Mouse (Mus musculus) CD8-positive naive resting alpha-beta T cell, adult 2 months (primary cell): ENCODE measurements around the gene Slc9a7.

Experiments
- DNase-seq, 2 experiments: peaks; one replicate each; pipeline ENCODE4 v3.0.0; 2022; ENCODE audit warnings: low read depth in 2 of 2, low spot score in 2 of 2

The Slc9a7 gene

DNA sequence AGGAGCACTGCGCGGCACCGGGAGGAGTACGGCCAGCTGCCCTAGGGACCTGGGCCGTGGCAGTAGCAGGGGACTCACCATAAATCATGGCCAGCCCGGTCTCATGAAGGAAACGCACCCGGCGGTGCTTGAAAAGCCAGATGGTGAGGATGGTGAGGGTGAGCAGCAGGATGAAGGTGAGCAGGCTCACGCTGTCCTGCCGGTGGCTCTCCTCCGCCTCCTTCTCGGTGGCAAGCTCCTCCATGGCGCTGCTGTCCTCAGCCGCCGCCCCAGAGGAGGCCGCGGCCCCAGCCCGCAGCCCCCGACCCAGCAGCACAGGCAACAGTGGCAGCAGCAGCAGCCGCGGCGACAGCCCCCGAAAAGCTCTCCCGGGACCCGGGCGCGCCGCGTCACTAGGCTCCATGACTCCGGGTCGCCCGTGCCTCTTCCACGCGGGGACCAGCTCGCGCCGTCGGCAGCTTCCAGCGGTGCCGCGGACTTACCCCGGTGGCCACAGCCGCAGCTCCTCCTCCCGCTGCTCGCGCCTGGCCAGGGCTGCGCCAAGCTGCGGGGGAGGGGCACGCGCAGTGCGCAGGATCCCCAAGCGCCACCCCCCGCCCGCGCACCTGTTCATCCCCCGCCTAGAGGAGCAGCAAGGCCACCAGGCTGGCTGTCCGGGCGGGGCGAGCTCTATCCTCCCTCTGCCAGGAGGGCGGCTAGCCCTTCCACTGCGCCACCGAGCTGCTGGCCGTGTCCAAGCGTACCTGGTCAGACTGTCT, at the start of gene Slc9a7:
Gene Slc9a7, minus strand, starts transcription at position 526 of the 758 bp plus-strand sequence.
- DNase-seq, result peak; percentile 11 to 27

DNA sequence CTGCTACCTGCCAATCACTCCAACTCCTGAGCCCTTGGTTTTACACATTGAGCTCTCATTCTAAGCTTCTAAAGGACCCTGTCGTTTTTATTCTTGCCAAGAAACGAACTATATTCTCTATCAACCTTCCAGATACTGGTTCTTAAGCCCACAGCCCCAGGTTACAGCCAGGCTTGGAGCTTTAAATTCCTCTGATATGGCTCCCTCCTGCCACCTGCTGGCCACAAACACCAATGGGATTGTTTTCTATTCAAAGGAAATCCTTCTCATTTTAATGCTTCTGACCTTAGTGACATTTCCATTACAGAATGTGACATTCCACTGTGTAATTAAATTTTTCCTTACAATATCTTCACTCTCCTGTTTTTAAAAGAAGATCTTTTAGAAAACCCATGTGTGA, 44.1 kb upstream of the Slc9a7 start:
- peak; percentile 14 to 30 for DNase-seq

DNA sequence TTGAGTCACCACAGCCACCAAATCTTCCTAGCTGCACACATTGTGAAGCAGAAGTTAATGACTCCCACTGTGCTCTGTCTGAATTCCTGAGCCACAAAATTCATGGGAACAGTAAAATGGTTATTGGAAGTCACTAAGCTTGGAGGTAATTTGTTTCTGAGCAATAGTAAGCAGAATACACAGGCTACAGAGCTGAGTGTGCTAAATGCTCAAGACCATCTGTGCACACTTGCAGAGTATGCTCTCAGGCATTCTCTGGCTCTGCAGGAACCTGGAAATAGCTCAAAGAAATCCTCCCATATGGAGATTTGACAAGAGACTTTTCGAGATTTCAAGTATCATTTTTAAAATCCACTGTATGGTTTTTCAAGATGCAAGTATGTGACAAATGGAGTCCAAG, 41.1 kb upstream of the Slc9a7 start:
- no peak for DNase-seq

DNA sequence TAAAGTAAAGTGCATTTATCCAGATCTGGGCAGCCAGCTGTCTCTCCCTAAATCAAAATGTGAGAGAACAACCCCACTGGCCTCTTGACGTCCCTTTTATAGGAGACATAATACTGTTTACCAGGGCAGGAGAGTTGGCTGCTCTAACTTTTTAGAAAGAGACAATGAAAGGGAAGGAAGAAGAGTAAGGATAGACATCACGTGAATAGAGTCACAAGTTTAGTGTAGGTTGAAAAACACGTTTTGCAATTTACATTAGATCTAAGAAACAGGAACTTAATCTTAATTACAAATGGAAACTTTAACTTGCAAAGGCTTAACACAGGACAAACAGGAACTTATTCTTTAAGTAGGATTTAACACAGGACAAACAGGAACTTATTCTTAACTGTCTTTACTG, 15.6 kb upstream of the Slc9a7 start:
- DNase-seq, result no peak

DNA sequence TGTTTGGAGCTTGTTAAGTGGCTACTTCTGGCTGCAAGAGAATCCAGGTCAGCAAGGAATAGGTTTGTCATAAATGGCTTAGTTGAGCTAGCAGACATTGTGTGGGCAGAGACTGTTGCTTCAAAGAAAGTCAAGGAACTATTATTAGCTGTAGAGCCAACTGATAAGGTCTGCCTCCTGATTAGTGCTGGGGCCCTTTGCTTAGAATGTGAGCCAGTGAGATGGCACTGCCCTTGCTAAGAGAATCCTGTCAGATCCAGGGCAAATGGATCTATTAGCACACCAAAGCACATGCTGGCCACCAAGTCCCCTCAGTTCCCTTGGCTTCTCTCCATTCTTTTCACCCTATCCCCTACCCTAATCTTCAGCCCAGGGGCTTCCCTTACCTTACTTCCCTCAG, 14.3 kb upstream of the Slc9a7 start:
- DNase-seq, result no peak

DNA sequence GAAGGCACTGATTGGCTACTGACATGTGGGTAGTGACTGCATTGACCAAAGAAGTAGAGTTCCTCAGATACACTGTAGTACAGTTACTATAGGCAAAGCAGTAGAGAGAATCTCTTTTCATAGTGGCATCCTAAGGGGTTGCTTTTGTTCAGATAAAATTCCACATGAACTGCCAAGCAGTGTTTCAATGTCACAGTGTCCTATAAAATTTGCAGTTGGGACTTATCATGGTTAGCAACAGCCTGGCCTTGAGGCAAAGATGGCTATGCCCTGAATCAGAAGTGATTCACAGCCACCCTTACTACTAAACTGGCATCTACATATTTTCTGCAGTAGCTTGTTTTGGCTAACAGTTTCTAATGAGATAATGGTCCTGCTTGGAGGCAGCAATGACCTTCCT, 11.7 kb upstream of the Slc9a7 start:
- DNase-seq, result no peak

DNA sequence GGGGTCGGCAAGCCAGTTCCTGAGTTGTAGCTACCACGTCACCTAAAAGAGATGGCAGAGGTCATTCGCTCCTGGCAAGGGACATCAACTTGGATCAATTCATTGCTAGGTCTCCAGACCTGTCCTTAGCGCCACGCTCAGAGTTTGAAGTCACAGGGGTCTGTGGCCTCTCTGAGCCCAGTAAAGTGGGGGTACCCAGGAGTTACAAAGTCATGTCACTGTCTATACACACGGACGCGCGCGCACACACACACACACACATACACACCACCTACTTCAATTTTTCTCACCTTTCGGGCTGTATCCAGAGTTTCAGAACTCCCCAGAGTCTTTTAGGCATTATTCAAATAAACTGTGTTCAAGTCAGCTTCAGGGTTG, 422 bp upstream of the Slc9a7 start:
- no peak for DNase-seq

DNA sequence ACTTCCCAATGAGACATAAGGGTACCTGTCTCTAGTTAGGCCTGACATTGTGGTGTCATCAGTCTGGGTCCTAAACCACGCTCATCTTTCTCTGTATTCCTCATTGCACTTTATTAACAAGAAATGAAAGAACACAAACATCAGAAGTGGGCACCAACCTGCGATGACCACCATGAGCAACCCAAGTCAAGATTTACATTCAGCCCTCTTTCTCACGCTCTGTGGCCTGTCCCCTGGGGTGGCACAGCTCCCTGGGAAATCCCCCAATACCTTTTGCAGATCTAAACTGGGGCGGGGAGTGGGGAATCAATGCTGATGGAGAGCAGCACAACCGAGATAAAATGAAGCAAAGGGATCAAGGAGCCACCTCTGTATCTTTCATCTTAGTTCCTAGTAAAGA, 892 bp downstream of the Slc9a7 start:
- no peak for DNase-seq

DNA sequence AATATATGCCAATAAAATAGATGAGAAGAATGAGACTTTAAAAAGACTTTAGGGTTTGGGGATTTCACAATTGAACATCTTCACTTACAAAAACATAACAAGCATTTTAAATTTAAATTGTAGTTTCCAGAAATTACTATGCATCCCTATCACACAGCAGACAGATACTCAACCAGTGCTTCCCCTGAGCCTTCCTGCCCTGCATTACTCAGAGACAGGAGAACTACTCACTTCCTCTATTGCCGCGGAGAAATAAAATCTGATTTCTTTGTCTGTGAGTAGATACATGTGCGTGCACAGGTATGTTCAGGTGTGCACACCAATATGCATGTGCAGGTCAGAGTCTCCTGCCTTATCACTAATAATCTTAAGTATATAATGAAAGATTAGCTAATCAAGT, 2.9 kb downstream of the Slc9a7 start:
- no peak for DNase-seq

DNA sequence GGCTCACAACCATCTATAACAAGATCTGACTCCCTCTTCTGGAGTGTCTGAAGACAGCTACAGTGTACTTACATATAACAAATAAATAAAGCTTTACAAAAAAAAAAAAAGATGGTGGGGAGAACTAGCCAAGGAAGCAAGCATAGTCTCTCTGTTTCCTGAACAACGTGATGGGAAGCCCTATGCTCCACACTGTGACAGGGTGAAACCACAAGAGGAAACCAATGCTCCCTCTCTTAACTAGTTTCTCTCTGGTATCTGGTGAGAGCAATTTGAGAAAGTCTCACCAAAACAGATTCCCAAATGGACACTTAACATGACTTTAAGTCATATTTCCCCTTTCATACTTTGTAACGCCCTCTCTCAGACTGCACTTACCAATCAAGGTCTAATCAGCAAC, 5.4 kb downstream of the Slc9a7 start:
- no peak for DNase-seq

DNA sequence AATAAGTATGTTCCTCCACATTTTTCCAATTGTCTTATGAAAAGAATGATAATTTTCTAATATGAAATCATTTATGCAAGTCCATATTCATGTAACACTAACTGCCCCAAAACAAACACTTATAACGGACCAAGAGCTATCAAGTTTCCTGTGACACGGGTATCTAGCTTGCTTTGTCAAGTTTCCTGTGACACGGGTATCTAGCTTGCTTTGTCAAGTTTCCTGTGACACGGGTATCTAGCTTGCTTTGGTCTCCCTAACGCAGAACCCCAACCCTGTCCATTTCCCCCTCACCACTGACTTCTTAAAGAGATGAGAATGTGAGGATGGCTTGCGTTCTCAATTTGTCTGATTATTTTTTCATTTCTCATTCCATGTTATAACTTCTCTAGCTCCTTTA, 12.2 kb downstream of the Slc9a7 start:
- DNase-seq, result no peak

DNA sequence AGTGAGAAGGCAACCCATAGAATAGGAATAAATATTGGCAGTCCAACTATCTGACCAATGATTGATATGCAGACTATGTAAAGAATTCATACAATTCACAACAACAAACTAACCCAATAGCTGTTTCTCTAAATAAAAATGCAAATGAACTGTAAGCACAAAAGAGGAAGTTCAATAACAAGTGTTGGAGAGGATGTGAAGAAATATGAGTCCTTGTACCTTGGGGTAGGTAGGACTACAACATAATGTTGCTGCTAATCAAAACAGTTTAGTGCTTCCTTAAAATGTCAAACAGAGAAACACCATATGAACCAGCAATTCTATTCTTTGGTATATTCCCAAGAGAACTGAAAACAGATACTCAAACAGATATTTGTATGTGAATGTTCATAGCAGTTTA, 17.8 kb downstream of the Slc9a7 start:
- no peak for DNase-seq

DNA sequence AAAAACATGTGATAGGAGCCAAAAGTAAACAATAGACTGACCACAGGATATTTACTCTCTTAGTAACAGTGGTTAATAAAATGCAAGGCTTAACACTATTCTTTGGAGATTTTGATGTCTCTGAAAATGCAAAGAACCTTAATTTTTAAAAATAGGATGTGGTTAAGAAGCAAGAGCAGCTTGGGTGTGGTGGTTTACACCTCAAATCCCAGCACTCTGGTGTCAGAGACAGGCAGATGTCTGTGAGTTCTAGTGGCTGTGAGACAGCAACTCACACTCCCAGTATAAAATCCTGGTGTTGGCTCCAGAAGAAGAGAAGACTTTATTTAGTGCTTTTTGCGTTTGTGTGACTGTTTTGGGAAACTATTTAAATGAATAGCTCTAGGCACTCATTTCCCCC, 19.6 kb downstream of the Slc9a7 start:
- no peak for DNase-seq

DNA sequence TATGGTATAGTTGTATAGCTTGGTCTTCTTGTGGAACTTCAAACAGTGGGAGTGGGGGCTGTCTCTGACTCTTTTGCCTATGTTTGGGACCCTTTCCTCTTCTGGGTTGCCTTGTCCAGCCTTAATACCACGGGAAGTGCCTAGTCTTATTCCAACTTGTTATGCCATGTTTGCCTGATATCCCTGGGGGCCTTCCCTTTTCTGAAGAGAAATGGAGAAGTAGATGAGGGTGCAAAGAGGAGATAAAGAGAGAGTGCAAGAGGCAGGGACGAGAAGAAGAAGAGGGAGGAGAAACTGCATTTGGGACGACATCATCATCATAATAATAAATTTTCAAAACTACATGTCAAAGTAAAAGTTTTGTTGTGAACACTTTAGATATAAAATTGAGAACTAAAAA, 21.6 kb downstream of the Slc9a7 start:
- no peak for DNase-seq

DNA sequence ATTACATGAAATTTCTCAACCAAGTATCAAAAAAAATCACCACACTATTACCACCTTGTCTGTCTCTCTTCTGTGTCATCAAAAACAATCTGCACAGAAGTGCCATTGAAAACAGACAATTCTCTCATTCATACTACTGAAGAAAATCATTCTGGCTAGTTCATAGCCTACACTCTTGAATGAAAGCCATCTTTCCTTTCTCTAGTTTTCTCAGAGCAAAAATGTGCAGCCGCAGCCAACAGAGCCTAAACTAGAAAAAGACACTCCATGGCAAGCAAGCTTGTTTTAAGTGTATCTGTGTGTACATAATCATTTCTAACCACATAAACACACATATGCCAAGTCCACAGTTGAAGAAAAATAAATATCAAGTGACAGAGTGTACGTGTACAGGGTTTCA, 27.2 kb downstream of the Slc9a7 start:
- no peak for DNase-seq

DNA sequence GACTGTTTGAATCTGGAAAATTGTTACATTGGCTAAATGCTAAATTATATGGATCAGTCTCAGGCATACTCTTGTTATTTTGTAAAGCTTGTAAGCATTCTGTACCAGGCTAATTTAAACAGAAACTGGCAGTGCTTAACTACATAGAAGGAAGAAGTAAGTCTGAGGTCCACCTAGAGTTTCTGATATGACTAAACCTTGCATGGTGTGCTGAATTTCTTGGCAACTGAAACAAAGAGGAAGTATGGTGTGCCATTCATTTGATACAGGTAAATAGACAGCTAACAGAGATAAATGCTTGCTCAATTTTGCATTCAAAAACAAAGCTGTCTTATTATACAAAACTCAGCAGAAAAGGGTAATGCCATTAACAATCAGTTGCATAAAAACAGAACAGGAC, 63.5 kb downstream of the Slc9a7 start:
- DNase-seq, result no peak

DNA sequence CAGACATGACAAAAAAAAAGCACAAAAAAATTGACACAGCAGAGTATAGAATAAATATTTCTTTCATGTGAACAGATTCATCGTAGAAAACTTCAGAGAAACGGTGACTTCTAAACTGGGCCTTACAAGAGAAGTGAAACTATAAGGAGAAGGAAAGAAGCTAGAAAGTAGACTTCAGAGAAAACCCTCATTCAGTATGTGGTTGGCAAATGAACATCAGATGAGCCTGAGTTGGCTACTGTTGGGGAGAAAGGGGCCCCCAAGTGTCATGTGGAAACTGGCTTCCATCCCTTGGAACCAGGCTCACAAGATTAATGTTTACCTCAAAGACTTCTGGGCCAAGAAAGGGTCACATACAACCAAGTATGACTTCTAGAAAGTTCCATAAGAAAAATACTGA, 70.1 kb downstream of the Slc9a7 start:
- DNase-seq, result no peak

DNA sequence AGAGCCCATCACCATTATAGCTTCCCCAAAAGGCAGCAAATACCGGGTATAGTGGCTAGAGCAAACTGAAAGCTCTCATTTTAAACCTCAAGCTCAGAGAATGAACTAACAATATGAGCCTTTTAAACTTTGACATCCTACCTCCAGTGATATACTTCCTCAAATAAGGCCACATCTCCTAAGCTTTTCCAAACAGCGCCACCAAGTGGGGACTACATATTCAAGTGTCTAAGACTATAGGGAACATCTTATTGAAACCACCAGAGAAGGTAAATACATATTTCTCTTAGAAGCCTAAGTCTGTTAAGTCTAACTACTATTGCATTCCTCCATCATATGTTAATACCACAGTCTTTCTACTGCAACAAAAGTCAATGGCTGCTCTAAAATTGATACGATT, 106.0 kb downstream of the Slc9a7 start:
- DNase-seq, result no peak

DNA sequence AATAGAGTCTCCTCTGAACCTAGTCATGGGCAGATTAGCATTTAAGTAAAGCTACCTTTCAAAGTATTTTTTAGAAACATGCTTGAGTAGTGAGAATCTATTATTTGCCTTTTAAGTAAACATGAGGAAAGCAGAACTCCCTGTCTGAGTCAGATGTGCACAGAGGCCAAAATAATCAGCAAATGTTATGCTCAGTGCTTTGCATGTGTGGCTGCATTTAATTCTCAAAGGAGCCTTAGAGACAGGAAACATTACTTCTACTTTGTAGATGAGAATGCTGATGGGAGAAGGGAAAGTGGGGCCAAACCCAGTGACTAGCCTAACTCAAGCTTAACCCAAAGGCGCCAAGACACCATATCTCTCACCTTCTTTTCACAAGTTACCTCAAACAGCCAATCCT, 114.8 kb downstream of the Slc9a7 start:
- no peak for DNase-seq

DNA sequence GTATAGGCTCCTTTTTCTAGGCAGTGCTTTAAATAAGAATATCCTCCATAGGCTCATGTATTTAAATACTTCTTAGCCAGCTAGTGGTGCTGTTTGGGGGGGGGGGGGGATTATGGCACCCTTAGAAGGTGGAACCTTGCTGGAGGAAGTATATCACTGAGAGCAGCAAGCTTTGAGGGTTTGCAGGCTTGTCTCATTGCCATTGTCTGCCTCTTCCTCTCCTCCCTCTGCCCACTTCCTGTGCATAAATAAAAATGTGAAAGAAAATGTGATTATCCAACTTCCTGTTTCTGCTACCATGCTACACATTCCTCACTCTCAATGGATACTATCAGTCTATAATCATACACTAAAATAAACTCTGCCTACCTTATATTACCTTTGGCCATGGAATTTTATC, 123.2 kb downstream of the Slc9a7 start:
- DNase-seq, result no peak

DNA sequence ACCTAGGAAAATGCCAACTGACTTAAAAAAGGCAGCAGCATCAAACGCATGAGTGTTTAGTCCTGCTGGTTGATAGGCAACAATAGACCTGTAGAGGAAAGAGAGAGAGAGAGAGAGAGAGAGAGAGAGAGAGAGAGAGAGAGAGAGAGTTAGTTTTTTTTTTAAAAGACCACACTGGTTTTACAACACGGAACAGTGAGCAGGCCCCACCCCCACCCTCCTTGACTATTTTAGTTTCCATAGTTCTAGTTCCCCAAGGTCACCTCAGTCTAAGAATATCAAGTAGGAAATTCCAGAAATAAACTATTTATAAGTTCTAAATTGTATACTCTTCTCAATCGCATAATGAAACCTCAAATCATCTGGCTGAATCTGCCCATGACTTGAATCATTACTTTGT, 126.6 kb downstream of the Slc9a7 start:
- DNase-seq, result no peak

DNA sequence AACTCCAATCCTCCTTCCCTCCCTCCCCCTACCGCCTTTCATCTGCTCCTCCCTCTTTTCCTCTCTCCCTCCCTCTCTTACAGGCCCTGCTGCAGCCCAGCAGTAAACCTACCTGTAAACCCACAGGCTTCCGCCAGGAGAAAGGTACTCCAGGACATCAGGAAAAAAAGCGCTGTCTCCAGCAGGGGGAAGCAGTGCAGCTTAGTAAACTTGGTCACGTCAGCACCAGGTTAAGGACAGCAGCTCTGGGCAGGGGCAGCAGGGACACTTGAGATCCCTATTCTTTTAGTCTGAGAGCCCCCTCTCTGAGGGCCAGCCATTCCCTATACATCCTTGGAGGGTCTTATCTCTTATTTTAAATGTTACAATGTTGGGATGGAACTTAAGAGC, 129.3 kb downstream of the Slc9a7 start:
- no peak for DNase-seq

DNA sequence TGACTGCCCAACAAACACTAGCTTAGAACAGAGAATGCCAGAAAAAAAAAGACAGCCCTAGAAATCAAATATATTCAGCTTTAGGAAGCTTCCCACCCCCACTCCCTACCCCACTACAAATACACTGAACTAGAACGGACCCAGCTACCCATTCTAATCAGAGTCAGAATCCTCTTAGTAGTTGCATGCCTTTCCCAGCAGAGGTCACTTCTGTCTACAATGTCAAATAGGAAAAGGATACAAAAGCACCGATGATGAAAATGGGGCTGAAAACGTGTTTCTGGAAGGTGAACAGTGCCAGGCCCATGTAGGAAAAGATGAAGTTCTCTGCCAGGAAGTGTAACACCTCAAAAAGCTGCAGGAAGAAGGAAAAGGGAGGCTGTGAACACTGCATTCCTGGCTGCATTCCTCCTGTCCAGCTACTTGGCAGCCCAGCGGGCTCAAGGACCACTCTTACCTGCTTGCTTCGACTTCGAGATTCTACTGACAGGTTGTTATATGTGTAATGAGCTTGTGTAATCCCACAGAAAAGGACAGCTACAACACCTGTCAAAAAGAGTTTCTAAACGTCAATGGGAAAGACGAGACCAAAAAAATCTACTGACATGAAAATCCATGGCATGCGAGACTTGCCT, 129.8 kb downstream of the Slc9a7 start:
- no peak for DNase-seq
